Mouse (Mus musculus): Measurements from ENCODE around the gene Krtcap2. TPM values are rescaled to one million over a fixed set of nuclear protein-coding genes. Genes with fewer than 3 reads are reported as not detected.
A peak's percentile ranks its signal among the peaks of the same experiment; 100 is the strongest.

Krtcap2 gene
- polyA plus RNA-seq (2015; fragmentation: Nextera tagmentation; extraction: Ambion mirVana) = 205 and 209 TPM in 2 replicates

DNA sequence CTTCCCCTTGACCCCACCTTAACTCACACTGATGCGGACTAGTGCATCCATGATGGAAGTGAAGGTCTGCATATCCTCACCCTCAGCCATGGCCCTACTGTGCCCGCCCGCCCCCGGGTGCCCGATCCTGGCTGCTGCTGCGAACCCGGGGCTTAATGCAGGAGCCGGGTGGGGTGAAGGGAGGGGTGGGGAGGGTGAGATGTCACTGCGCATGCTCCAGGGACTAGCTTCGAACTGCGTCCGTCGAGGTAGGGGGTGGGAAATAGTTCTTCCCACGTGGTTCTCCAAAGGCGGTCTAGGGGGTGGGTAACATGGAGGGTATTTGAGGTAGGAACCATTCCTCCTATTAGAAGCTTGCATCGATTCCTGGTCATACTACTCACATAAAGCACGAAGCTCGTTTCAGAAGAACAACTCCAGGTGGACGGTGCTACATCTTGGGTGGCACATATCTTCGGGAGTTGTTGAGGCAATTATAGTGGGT is at the start of gene Krtcap2:
Gene Krtcap2, plus strand, starts transcription at position 279 of the 484 bp plus-strand sequence.
- peak within 1 kb of the TSS; percentile 75 for H3K4me3 ChIP-seq (replicated peaks)

DNA sequence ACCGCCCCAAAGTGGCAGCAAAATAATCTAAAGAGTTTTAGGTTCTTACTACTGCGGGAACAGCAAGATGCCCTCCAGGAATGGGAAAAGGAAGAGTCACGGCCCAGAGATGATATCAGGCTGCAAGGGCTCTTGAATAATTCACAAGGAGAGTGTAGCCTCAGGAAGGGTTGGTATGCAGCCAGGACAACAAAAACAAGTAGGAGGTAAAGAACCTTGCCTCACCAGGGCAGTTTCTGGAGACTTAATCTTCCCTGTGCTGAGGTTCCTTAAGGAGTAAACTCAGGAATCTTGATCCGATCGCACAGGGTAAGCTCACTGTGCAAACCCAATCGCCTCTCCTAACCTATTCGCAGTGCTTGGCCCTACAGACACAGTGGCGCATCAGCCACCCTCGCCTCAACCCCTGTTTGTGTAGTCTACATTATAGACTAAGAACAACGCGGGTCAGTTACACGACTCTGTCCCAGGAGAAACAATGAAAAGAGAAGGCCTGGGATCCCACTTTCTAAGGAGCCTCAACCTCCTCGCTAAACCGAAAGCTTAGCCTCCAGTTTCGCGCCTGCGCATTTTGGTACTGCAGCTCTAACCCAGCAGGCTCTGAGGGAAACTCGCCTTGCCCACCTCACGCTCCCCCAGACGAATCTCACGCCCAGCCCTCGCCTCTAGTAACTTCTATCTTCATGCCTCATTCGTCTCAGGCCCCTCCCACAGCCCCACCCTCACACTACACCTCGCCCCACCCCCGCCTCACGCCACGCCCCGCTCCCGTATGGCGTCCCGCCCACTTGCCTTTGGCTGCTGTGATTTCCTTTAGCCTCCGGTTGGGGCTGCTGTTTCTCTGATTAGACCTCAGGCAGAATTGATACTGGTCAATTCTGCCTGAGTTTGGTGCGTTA is 49.5 kb upstream of the Krtcap2 start:
- ATAC-seq = peak; percentile 95
- Histone ChIP-seq H3K27me3 (no peaks in the 10 kb centered on the region), H3K9ac (replicated peaks) (peak overlapping the region; percentile 66), H3K9me3 (no peaks in the 10 kb centered on the region), H3K36me3 (no peaks in the 10 kb centered on the region), H3K27ac (peak overlapping the region; percentile 82), H3K4me1 (replicated peaks) (peaks cover 9% of the 10 kb centered on the region), H3K4me3 (replicated peaks) (peak overlapping the region; percentile 38), H3K4me2 (replicated peaks) (peak overlapping the region; percentile 65)
- WGBS = 5% methylated on average over 33 of the region's 33 CpGs

More for the DNA sequence above, at the start of gene Krtcap2:
- H3K9ac ChIP-seq (replicated peaks) = peak within 1 kb of the TSS; percentile 84
- WGBS = 3% methylated on average over 20 of the region's 20 CpGs
- H3K4me1 ChIP-seq (replicated peaks) = peaks cover 52% of the 10 kb centered on the region
- H3K27me3 ChIP-seq = no peaks in the 10 kb centered on the region
- H3K27ac ChIP-seq = peak within 1 kb of the TSS; percentile 97
- ATAC-seq = peak; percentile 55
- peak within 1 kb of the TSS; percentile 93 for H3K4me2 ChIP-seq (replicated peaks)
- H3K36me3 ChIP-seq = peaks cover 23% of the 10 kb centered on the region
- H3K9me3 ChIP-seq = no peaks in the 10 kb centered on the region

DNA sequence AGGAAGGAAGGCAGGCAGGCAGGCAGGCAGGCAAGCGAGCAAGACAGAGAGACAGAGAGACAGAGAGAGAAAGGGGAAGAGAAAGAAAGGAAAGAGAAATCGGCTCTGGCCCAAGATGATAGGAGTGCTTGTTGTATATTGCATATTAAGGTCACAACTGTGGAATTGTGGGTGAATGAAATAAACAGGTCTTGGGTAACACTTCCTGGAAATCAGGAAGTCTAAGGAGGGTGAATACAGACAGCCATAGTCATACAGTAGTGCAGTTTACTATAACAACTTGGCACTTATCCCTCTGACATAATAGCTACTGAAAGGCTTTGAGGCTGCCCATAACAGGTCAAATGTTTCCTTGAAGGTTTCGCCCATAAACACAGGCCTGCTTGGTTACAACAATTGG is 45.9 kb upstream of the Krtcap2 start:
- WGBS = 84% methylated on average over 3 of the region's 3 CpGs
- Histone ChIP-seq H3K4me3 (replicated peaks) (no peak overlapping the region), H3K36me3 (peaks cover 7% of the 10 kb centered on the region), H3K9me3 (no peaks in the 10 kb centered on the region), H3K27ac (no peak overlapping the region), H3K9ac (replicated peaks) (no peak overlapping the region), H3K27me3 (no peaks in the 10 kb centered on the region), H3K4me2 (replicated peaks) (no peak overlapping the region), H3K4me1 (replicated peaks) (peaks cover 18% of the 10 kb centered on the region)
- ATAC-seq = no peak

GRCm38 (mm10) chr3:89202253-89203141 is 43.3 kb upstream of the Krtcap2 start, which contains the start of gene Gba:
Gba (plus strand) TSS chr3:89202928.
- ATAC-seq = peak; percentile 83
- Histone ChIP-seq H3K4me1 (replicated peaks) (peaks cover 9% of the 10 kb centered on the region), H3K9me3 (no peaks in the 10 kb centered on the region), H3K4me2 (replicated peaks) (peak within 1 kb of the TSS; percentile 69), H3K36me3 (peaks cover 34% of the 10 kb centered on the region), H3K9ac (replicated peaks) (peak within 1 kb of the TSS; percentile 69), H3K27me3 (no peaks in the 10 kb centered on the region), H3K4me3 (replicated peaks) (peak within 1 kb of the TSS; percentile 64), H3K27ac (peak within 1 kb of the TSS; percentile 47; the same call in 1 of the 2 replicates)
- 26% methylated on average over 13 of the region's 13 CpGs for WGBS

GRCm38 (mm10) chr3:89203142-89203514 is 42.6 kb upstream of the Krtcap2 start:
- peak overlapping the region; percentile 69 for H3K9ac ChIP-seq (replicated peaks)
- H3K27ac ChIP-seq = peak overlapping the region; percentile 47; the same call in 1 of the 2 replicates
- peaks cover 9% of the 10 kb centered on the region for H3K4me1 ChIP-seq (replicated peaks)
- WGBS = 43% methylated on average over 5 of the region's 5 CpGs
- peak; percentile 53 for ATAC-seq
- peaks cover 40% of the 10 kb centered on the region for H3K36me3 ChIP-seq
- H3K9me3 ChIP-seq = no peaks in the 10 kb centered on the region
- H3K4me2 ChIP-seq (replicated peaks) = peak overlapping the region; percentile 69
- H3K4me3 ChIP-seq (replicated peaks) = peak overlapping the region; percentile 64
- H3K27me3 ChIP-seq = no peaks in the 10 kb centered on the region

GRCm38 (mm10) chr3:89206079-89206478 is 39.7 kb upstream of the Krtcap2 start:
- Histone ChIP-seq H3K4me2 (replicated peaks) (no peak overlapping the region), H3K27ac (no peak overlapping the region), H3K4me1 (replicated peaks) (peaks cover 9% of the 10 kb centered on the region), H3K9me3 (no peaks in the 10 kb centered on the region), H3K9ac (replicated peaks) (no peak overlapping the region), H3K27me3 (no peaks in the 10 kb centered on the region), H3K4me3 (replicated peaks) (no peak overlapping the region), H3K36me3 (peaks cover 69% of the 10 kb centered on the region)
- WGBS = 92% methylated on average over 7 of the region's 7 CpGs
- no peak for ATAC-seq

- peaks cover 71% of the 10 kb centered on the region for H3K36me3 ChIP-seq
- peaks cover 9% of the 10 kb centered on the region for H3K4me1 ChIP-seq (replicated peaks)
- ATAC-seq = no peak
Measured at GRCm38 (mm10) chr3:89206695-89207094, 39.1 kb upstream of the Krtcap2 start.

GRCm38 (mm10) chr3:89208075-89208657 is 37.6 kb upstream of the Krtcap2 start:
- H3K27me3 ChIP-seq = no peaks in the 10 kb centered on the region
- no peak overlapping the region for H3K27ac ChIP-seq
- H3K9ac ChIP-seq (replicated peaks) = no peak overlapping the region
- peaks cover 13% of the 10 kb centered on the region for H3K4me1 ChIP-seq (replicated peaks)
- no peak for ATAC-seq
- no peak overlapping the region for H3K4me3 ChIP-seq (replicated peaks)
- H3K9me3 ChIP-seq = no peaks in the 10 kb centered on the region
- H3K4me2 ChIP-seq (replicated peaks) = no peak overlapping the region
- WGBS = 93% methylated on average over 13 of the region's 13 CpGs
- H3K36me3 ChIP-seq = peaks cover 71% of the 10 kb centered on the region

More at GRCm38 (mm10) chr3:89206695-89207094, 39.1 kb upstream of the Krtcap2 start:
- Histone ChIP-seq H3K27me3 (no peaks in the 10 kb centered on the region), H3K4me2 (replicated peaks) (no peak overlapping the region), H3K9ac (replicated peaks) (no peak overlapping the region), H3K9me3 (no peaks in the 10 kb centered on the region), H3K4me3 (replicated peaks) (no peak overlapping the region), H3K27ac (no peak overlapping the region)
- WGBS = 95% methylated on average over 2 of the region's 2 CpGs

- no peak overlapping the region for H3K4me2 ChIP-seq (replicated peaks)
- H3K4me3 ChIP-seq (replicated peaks) = no peak overlapping the region
- 87% methylated on average over 6 of the region's 6 CpGs for WGBS
- H3K4me1 ChIP-seq (replicated peaks) = peaks cover 12% of the 10 kb centered on the region
- H3K9ac ChIP-seq (replicated peaks) = no peak overlapping the region
- H3K36me3 ChIP-seq = peaks cover 71% of the 10 kb centered on the region
- ATAC-seq = no peak
- no peaks in the 10 kb centered on the region for H3K9me3 ChIP-seq
- H3K27ac ChIP-seq = no peak overlapping the region
- no peaks in the 10 kb centered on the region for H3K27me3 ChIP-seq
Measured at GRCm38 (mm10) chr3:89208736-89209135, 37.0 kb upstream of the Krtcap2 start.

DNA sequence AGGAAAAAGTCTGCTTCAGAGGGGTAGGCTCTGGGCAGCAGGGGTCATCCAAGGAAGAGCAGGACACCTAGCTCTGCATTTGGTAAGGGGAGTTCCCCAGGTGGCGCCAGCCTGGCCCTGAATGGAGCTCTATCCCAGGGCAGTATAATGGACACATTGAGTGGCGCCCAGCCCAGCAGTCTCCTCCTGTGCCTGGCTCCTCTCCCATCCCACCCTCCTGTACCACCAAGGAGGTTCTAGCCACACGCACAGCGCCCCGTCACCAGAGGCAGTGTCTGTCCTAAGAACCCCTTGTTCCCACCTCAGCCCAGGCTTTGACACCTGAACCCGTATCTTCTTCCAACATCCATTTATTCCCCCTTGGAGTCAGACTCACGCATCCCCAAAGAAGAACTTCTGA is 36.0 kb upstream of the Krtcap2 start:
- H3K4me1 ChIP-seq (replicated peaks) = peaks cover 16% of the 10 kb centered on the region
- 93% methylated on average over 7 of the region's 7 CpGs for WGBS
- H3K9ac ChIP-seq (replicated peaks) = no peak overlapping the region
- no peaks in the 10 kb centered on the region for H3K27me3 ChIP-seq
- H3K4me3 ChIP-seq (replicated peaks) = no peak overlapping the region
- H3K27ac ChIP-seq = no peak overlapping the region
- H3K9me3 ChIP-seq = no peaks in the 10 kb centered on the region
- peaks cover 65% of the 10 kb centered on the region for H3K36me3 ChIP-seq
- no peak for ATAC-seq
- no peak overlapping the region for H3K4me2 ChIP-seq (replicated peaks)

DNA sequence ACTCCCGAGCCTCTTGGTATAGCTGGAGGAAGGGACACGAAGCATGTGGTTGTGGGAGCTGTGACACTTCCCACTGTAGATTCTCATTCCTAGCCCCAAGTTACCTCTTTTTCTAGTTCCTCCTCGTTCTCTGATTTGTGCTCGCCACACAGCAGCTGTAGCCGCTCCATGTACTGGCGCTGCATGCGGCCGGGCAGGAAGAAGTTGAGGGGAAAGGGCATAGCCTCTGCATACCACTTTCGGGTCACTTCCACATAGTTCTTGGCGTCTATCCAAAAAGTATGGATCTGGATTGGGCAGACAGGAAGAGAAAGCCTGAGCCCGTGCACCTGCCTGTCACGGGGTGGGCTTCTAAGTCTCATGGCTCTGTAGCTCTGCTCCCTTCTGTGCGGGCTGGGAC is 35.6 kb upstream of the Krtcap2 start:
- no peak overlapping the region for H3K4me3 ChIP-seq (replicated peaks)
- H3K4me2 ChIP-seq (replicated peaks) = no peak overlapping the region
- H3K4me1 ChIP-seq (replicated peaks) = peaks cover 20% of the 10 kb centered on the region
- H3K9ac ChIP-seq (replicated peaks) = no peak overlapping the region
- no peak overlapping the region for H3K27ac ChIP-seq
- no peak for ATAC-seq
- no peaks in the 10 kb centered on the region for H3K9me3 ChIP-seq
- peaks cover 60% of the 10 kb centered on the region for H3K36me3 ChIP-seq
- H3K27me3 ChIP-seq = no peaks in the 10 kb centered on the region
- 88% methylated on average over 13 of the region's 13 CpGs for WGBS

Measured in midbrain, embryonic 13.5 days (tissue).